Mouse (Mus musculus) fat pad, adult 2 months (tissue): ENCODE data around the gene P2rx7.

ENCODE experiments used
- DNase-seq: peaks from one replicate; pipeline ENCODE4 v3.0.0-alpha.2; 2011; ENCODE audit warnings: low read depth, low spot score; ENCODE audit errors: extremely low read depth

Gene P2rx7

GRCm38 (mm10) chr5:122726595-122726994 lies 82.9 kb downstream of the P2rx7 start:
- no peak for DNase-seq

- no peak for DNase-seq
These were observed 83.4 kb downstream of the P2rx7 start for GRCm38 (mm10) chr5:122727096-122727495.

GRCm38 (mm10) chr5:122730776-122731175 lies 87.1 kb downstream of the P2rx7 start:
- DNase-seq: no peak

GRCm38 (mm10) chr5:122731321-122731720 lies 87.6 kb downstream of the P2rx7 start:
- no peak for DNase-seq

GRCm38 (mm10) chr5:122731991-122732673 lies 88.4 kb downstream of the P2rx7 start:
- no peak for DNase-seq

- no peak for DNase-seq
These were observed 90.2 kb downstream of the P2rx7 start for GRCm38 (mm10) chr5:122733881-122734280.

GRCm38 (mm10) chr5:122735853-122736252 lies 92.1 kb downstream of the P2rx7 start:
- DNase-seq: no peak

GRCm38 (mm10) chr5:122736761-122737160 lies 93.0 kb downstream of the P2rx7 start:
- no peak for DNase-seq
